Mouse (Mus musculus) adipose tissue, adult 10 weeks (tissue): ENCODE measurements around the gene Ska3. TPM values are rescaled to one million over a fixed set of nuclear protein-coding genes. Genes with fewer than 3 reads are reported as not detected.

Source experiments
- polyA plus RNA-seq: library from polyadenylated mRNA; stranded (reverse); fragments of 350-450 nt; fragmentation: Illumina TruSeq; extraction: RNeasy Lipid Tissue Mini Kit (QIAGEN cat#74804); gene quantifications from one replicate; pipeline ENCODE4 v1.2.3, GENCODE M21; 2014; ENCODE audit warnings: low read depth, low replicate concordance

The Ska3 gene
- polyA plus RNA-seq, result 1.5 TPM

GRCm38 (mm10) chr14:57825788-57826751 is at the start of gene Ska3, which contains the start of gene Mrpl57:
Gene Ska3 (minus strand): TSS chr14:57826185.
Gene Mrpl57 (plus strand): TSS chr14:57826234.

GRCm38 (mm10) chr14:57797991-57798931 is 27.7 kb downstream of the Ska3 start, which contains the start of gene Sap18:
Gene Sap18 (plus strand): TSS chr14:57798180.

GRCm38 (mm10) chr14:57758237-57758636 is 67.7 kb downstream of the Ska3 start, which contains the start of gene Lats2:
Gene Lats2 (minus strand): TSS chr14:57758388.

Other genes with a start within 250 kb of the Ska3 start
- gene Xpo4, start 160.8 kb downstream of the Ska3 start, polyA plus RNA-seq, result 6.7 TPM
- gene Gm49361, start 80.1 kb downstream of the Ska3 start, polyA plus RNA-seq, result not detected
- 16.8 TPM for gene Lats2, start 67.8 kb downstream of the Ska3 start, polyA plus RNA-seq
- gene Sap18, start 28.0 kb downstream of the Ska3 start, polyA plus RNA-seq, result 113 TPM
- 56.1 TPM for gene Mrpl57, start within 50 bp of the Ska3 start, polyA plus RNA-seq
- gene Zdhhc20, start 64.1 kb upstream of the Ska3 start, polyA plus RNA-seq, result 35.8 TPM
- gene Micu2, start 173.1 kb upstream of the Ska3 start, polyA plus RNA-seq, result 41.9 TPM
- 1.9 TPM for gene Fgf9, start 244.4 kb upstream of the Ska3 start, polyA plus RNA-seq